Mouse (Mus musculus): ENCODE measurements around the gene Memo1. TPM values are rescaled to one million over a fixed set of nuclear protein-coding genes. Genes with fewer than 3 reads are reported as not detected.
A peak's percentile ranks its signal among the peaks of the same experiment; 100 is the strongest.

The Memo1 gene
- polyA plus RNA-seq, 1 experiment from 2014 or later: 69.3 TPM

DNA sequence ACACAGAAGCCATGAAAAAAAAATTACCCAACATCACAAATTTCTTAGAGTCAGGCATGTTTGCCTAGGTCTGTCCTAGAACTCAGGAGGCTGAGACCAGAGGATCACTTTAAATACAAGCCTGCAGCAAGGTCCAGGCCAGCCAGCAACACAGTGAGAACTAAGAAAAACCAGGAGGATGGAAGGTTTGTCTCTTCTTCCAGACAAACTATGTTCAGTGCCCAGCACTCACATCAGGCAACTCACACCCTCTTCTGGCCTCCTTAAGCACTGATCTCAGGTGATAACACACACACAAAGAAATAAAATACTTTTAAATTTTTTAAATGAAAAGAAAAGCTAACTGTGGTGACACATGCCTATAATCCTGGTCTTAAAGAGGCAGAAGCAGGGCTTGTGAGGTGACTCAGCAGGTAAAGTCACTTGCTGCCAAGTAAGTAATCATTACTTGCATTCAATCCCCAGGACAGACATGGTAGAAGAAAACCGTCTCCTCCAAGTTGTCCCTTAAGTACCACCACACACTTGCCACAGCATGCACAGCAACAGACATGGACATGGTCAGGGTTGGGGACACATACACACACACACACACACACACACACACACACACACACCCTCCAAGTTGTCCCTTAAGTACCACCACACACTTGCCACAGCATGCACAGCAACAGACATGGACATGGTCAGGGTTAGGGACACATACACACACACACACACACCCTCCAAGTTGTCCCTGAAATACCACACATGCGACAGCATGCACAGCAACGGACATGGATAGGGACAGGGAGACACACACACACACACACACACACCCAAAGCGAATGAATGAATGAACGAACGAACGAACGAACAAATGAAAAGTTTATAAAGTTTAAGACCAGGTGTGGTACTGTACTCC is 16.1 kb downstream of the Memo1 start:
- TF ChIP-seq CTCF (IDR thresholded peaks at IDR 0.05; ENCODE audit: low read depth): no peak
- no peak overlapping the region for H3K27ac ChIP-seq
- H3K4me1 ChIP-seq (replicated peaks; ENCODE audit: insufficient read depth, low read length): no peaks in the 10 kb centered on the region
- no peaks in the 10 kb centered on the region for H3K27me3 ChIP-seq (ENCODE audit: insufficient read depth, low read length)
- 92% methylated on average over 8 of the region's 8 CpGs for WGBS
- no peak overlapping the region for H3K4me2 ChIP-seq (ENCODE audit: low read length)
- DNase-seq (ENCODE audit: low spot score) (no peak), ATAC-seq (replicated peaks; ENCODE audit: low FRiP score, low read depth) (no peak)
- no peak overlapping the region for H3K9ac ChIP-seq (ENCODE audit: low read depth, low read length)
- no peaks in the 10 kb centered on the region for H3K9me3 ChIP-seq (replicated peaks; ENCODE audit: low read length)
- no peaks in the 10 kb centered on the region for H3K36me3 ChIP-seq (ENCODE audit: insufficient read depth, low read length)
- no peak overlapping the region for H3K4me3 ChIP-seq (replicated peaks; ENCODE audit: low read depth, low read length)

DNA sequence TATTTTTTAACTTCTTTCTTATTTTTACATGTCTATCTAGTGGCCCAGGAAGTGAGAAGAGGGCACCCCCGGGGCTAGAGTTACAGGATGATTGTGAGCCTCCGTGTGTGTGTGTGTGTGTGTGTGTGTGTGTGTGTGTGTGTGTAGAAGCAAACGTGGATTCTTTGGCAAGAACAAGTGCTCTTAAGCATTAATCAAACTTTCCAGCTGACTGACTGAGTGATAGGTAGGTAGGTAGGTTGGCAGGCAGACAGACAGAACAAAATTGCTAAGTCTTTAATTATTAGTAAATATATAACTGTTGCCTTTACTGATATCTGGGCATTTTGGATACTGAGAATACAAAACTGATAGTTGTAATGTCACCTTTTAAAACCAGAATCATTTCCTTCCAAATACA is 20.9 kb downstream of the Memo1 start:
- H3K4me1 ChIP-seq (replicated peaks; ENCODE audit: insufficient read depth, low read length): no peaks in the 10 kb centered on the region
- H3K4me3 ChIP-seq (replicated peaks; ENCODE audit: low read depth, low read length): no peak overlapping the region
- no peaks in the 10 kb centered on the region for H3K36me3 ChIP-seq (ENCODE audit: insufficient read depth, low read length)
- H3K9ac ChIP-seq (ENCODE audit: low read depth, low read length): no peak overlapping the region
- H3K27me3 ChIP-seq (ENCODE audit: insufficient read depth, low read length): no peaks in the 10 kb centered on the region
- no peak for TF ChIP-seq CTCF (IDR thresholded peaks at IDR 0.05; ENCODE audit: low read depth)
- WGBS: 34% methylated on average over 3 of the region's 3 CpGs
- H3K9me3 ChIP-seq (replicated peaks; ENCODE audit: low read length): no peaks in the 10 kb centered on the region
- DNase-seq (ENCODE audit: low spot score): no peak
- H3K4me2 ChIP-seq (ENCODE audit: low read length): no peak overlapping the region
- no peak overlapping the region for H3K27ac ChIP-seq
- no peak for ATAC-seq (replicated peaks; ENCODE audit: low FRiP score, low read depth)

DNA sequence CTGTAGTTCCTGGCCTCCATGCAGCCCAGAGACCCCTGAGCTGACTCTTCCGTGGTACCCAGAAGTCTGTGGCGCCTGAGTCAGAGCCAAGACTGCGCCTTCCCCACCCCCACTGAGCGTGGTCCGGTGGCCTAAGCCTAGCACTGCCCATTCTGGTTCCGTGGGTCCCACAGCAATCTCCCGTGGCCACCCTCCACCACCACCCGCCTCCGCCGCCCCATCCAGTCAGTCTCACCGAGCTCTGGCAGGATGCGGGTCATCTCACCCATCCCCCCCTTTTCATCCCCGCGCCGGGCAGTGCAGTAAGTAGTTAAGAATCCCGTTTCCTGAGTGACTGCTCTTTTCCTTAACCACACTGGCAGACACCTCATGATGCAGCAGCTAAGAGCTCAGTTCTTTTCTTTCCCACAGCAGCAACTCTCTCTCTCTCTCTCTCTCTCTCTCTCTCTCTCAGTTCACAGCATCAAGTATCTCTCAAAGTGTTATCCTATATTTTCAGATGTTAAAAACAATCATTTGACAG is 22.6 kb downstream of the Memo1 start:
- 72% methylated on average over 16 of the region's 16 CpGs for WGBS
- ATAC-seq (replicated peaks; ENCODE audit: low FRiP score, low read depth) (no peak), DNase-seq (ENCODE audit: low spot score) (no peak)
- H3K36me3 ChIP-seq (ENCODE audit: insufficient read depth, low read length): no peaks in the 10 kb centered on the region
- no peak for TF ChIP-seq CTCF (IDR thresholded peaks at IDR 0.05; ENCODE audit: low read depth)
- H3K4me2 ChIP-seq (ENCODE audit: low read length): no peak overlapping the region
- H3K27me3 ChIP-seq (ENCODE audit: insufficient read depth, low read length): no peaks in the 10 kb centered on the region
- no peaks in the 10 kb centered on the region for H3K4me1 ChIP-seq (replicated peaks; ENCODE audit: insufficient read depth, low read length)
- no peak overlapping the region for H3K9ac ChIP-seq (ENCODE audit: low read depth, low read length)
- no peak overlapping the region for H3K4me3 ChIP-seq (replicated peaks; ENCODE audit: low read depth, low read length)
- no peaks in the 10 kb centered on the region for H3K9me3 ChIP-seq (replicated peaks; ENCODE audit: low read length)
- no peak overlapping the region for H3K27ac ChIP-seq

DNA sequence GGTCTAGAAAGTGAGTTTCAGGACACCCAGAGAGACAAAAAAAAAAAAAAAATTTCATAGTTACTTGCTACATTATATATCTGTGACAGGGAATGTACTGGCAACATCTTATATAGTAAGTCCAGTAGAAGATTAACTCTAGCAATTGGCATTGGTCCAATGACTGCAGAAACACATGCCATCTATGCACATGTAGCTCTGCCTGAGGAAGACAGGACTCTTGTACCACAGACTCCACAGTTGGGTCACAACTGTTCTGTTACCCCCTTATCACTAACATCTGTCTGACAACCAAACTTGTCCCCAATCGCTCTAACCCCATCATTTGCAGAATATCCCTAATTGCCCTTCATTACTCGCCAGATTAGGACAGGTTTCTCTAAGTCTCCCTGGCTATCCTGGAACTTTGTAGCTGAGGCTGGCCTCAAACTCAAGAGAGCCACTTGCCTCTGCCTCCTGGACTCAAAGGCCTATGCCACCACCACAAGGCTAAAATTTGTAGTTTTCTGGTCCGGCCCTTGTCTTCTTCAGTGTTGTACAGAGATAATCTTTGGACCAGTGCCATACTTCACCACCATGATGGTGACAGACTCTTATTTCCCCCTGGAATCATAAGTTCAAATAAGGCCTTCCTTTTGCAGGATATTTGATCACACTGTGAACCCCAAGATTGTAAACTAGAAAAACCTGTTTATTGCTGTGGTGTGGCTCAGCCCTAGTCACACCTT is 23.6 kb downstream of the Memo1 start:
- no peak for ATAC-seq (replicated peaks; ENCODE audit: low FRiP score, low read depth)

DNA sequence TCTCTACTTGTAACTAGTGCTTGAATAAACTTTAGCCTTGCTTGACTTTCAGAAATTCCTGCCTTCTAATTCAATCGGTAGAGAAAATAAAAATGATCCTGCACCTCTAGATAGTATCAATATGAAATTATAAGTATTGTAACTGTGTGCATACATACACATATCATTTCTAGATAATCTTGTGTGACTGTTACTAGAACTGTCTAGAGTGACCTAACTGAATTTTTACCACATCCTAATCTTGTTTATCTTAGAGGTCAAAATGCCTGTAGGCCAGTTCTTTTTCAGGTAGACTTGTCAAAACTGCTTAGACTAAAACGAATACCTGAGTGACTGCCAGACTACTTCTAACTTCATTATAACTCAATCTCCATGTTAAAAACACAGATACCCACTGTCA is 25.1 kb downstream of the Memo1 start:
- peaks cover under 1% of the 10 kb centered on the region; the same call in 1 of the 2 replicates for H3K4me1 ChIP-seq (replicated peaks; ENCODE audit: insufficient read depth, low read length)
- H3K36me3 ChIP-seq (ENCODE audit: insufficient read depth, low read length): no peaks in the 10 kb centered on the region
- ATAC-seq (replicated peaks; ENCODE audit: low FRiP score, low read depth) (no peak), DNase-seq (ENCODE audit: low spot score) (no peak)
- no peak overlapping the region for H3K4me3 ChIP-seq (replicated peaks; ENCODE audit: low read depth, low read length)
- no peak for TF ChIP-seq CTCF (IDR thresholded peaks at IDR 0.05; ENCODE audit: low read depth)
- no peaks in the 10 kb centered on the region for H3K27me3 ChIP-seq (ENCODE audit: insufficient read depth, low read length)
- no peak overlapping the region for H3K27ac ChIP-seq
- H3K9ac ChIP-seq (ENCODE audit: low read depth, low read length): no peak overlapping the region
- H3K4me2 ChIP-seq (ENCODE audit: low read length): no peak overlapping the region
- WGBS: 65% methylated on average over 2 of the region's 2 CpGs
- H3K9me3 ChIP-seq (replicated peaks; ENCODE audit: low read length): no peaks in the 10 kb centered on the region

More for the DNA sequence above, 23.6 kb downstream of the Memo1 start:
- H3K27ac ChIP-seq: no peak overlapping the region
- TF ChIP-seq CTCF (IDR thresholded peaks at IDR 0.05; ENCODE audit: low read depth): no peak
- no peak for DNase-seq (ENCODE audit: low spot score)
- H3K27me3 ChIP-seq (ENCODE audit: insufficient read depth, low read length): no peaks in the 10 kb centered on the region
- 85% methylated on average over 3 of the region's 3 CpGs for WGBS
- H3K4me2 ChIP-seq (ENCODE audit: low read length): no peak overlapping the region
- no peaks in the 10 kb centered on the region for H3K36me3 ChIP-seq (ENCODE audit: insufficient read depth, low read length)
- no peak overlapping the region for H3K9ac ChIP-seq (ENCODE audit: low read depth, low read length)
- H3K9me3 ChIP-seq (replicated peaks; ENCODE audit: low read length): no peaks in the 10 kb centered on the region
- no peaks in the 10 kb centered on the region for H3K4me1 ChIP-seq (replicated peaks; ENCODE audit: insufficient read depth, low read length)
- H3K4me3 ChIP-seq (replicated peaks; ENCODE audit: low read depth, low read length): no peak overlapping the region

DNA sequence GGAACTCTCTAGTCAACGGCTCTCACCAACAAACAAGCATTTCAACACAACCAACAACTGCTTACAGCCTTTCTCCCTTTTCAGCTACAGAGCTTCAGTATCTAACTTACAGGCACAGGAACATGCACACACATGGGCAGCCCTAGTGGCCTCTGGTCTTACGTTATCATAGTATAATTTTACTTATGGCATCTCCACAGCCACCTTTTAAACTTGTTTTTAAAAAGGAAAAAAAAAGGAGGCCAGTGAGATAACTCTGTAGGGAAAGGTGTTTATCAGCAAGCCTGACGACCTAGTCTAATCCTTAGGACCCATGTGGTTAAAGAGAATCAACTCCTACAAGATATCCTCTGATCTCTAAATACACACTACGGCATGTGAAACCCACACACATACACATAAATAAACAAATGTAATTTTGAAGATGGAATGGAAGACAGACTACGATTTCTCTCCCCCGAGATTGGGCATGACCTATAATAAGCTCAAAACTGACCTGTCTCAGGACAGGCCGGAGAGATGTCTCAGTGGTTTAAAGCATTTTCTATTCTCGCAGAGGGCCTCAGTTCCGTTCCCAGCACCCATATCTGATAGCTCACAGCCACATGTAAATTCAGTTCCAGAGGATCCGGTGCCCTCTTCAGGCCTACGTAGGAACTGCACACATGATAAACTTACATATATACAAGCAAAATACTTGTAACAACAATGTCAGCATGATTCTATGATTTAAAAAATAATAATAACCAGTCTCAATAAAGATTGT is 27.7 kb downstream of the Memo1 start:
- ATAC-seq (replicated peaks; ENCODE audit: low FRiP score, low read depth) (no peak), DNase-seq (ENCODE audit: low spot score) (no peak)
- Histone ChIP-seq H3K27me3 (ENCODE audit: insufficient read depth, low read length) (no peaks in the 10 kb centered on the region), H3K4me3 (replicated peaks; ENCODE audit: low read depth, low read length) (no peak overlapping the region), H3K9ac (ENCODE audit: low read depth, low read length) (no peak overlapping the region), H3K4me2 (ENCODE audit: low read length) (no peak overlapping the region), H3K27ac (no peak overlapping the region), H3K9me3 (replicated peaks; ENCODE audit: low read length) (no peaks in the 10 kb centered on the region), H3K4me1 (replicated peaks; ENCODE audit: insufficient read depth, low read length) (peaks cover 11% of the 10 kb centered on the region), H3K36me3 (ENCODE audit: insufficient read depth, low read length) (no peaks in the 10 kb centered on the region)
- WGBS: 91% methylated on average over 11 of the region's 11 CpGs
- TF ChIP-seq CTCF (IDR thresholded peaks at IDR 0.05; ENCODE audit: low read depth): peak; percentile 37; the same call in 1 of the 2 replicates

Measured in kidney, postnatal 0 days (tissue).